Mouse (Mus musculus) spleen, adult 2 months (tissue): Measurements from ENCODE around the gene Gm2115. TPM values are rescaled to one million over a fixed set of nuclear protein-coding genes. Genes with fewer than 3 reads are reported as not detected.

Experiments
- DNase-seq, 2 experiments: peaks; one replicate each; pipeline versions ENCODE4 v3.0.0 to v3.0.0-alpha.2; 2012 to 2021; ENCODE audit warnings: low spot score in 2 of 2, low read depth in 1 of 2
- H3K27ac ChIP-seq: fragments of 200-500 bp; 2 replicates; pipeline ENCODE4 v1.5.1; 2012; ENCODE audit warnings: low read length, inconsistent platforms; ENCODE audit not compliant: insufficient read depth
- H3K27me3 ChIP-seq: fragments of 200-500 bp; 2 replicates; pipeline ENCODE4 v1.6.1; 2012; ENCODE audit warnings: mild to moderate bottlenecking, moderate library complexity, low read length, inconsistent platforms; ENCODE audit not compliant: control insufficient read depth, insufficient read depth
- H3K36me3 ChIP-seq: fragments of 200-500 bp; 2 replicates; pipeline ENCODE4 v1.6.1; 2012; ENCODE audit warnings: mild to moderate bottlenecking, low read length, inconsistent platforms; ENCODE audit not compliant: control insufficient read depth, insufficient read depth
- H3K4me1 ChIP-seq: fragments of 200-500 bp; 2 replicates; pipeline ENCODE4 v1.6.1; 2011; ENCODE audit warnings: inconsistent platforms; ENCODE audit not compliant: control insufficient read depth, insufficient read depth, insufficient read length
- H3K4me3 ChIP-seq: fragments of 200-500 bp; 2 replicates; pipeline ENCODE4 v1.5.1; 2011; ENCODE audit warnings: mild to moderate bottlenecking, inconsistent platforms; ENCODE audit not compliant: insufficient read depth, insufficient read length; ENCODE audit errors: extremely low read depth
- CTCF ChIP-seq: fragments of 200-500 bp; IDR thresholded peaks from 2 replicates; pipeline ENCODE4 v1.5.1; 2011; ENCODE audit warnings: mild to moderate bottlenecking, inconsistent platforms; ENCODE audit not compliant: insufficient read depth, insufficient read length, insufficient replicate concordance; ENCODE audit errors: extremely low read depth
- POLR2A ChIP-seq: fragments of 200-500 bp; IDR thresholded peaks from 2 replicates; pipeline ENCODE4 v1.6.1; 2011; ENCODE audit warnings: low read depth, low read length, inconsistent platforms
- WGBS: fragments of 180-500 bp; shearing (Covaris S2); methylation state at CpG from one replicate; pipeline ENCODE4 v1.1.7; 2018; 5-methylcytosine and 5-hydroxymethylcytosine counted together
- polyA plus RNA-seq: library from polyadenylated mRNA; depleted of rRNA; stranded (reverse); fragments of >200 nt; gene quantifications from 2 replicates; pipeline ENCODE4 v1.2.3, GENCODE M21; 2012

Gm2115 gene
- polyA plus RNA-seq, 1 experiment = 0.33 TPM

- Histone ChIP-seq H3K27ac (no peak overlapping the region), H3K4me1 (no peaks in the 10 kb centered on the region), H3K27me3 (no peaks in the 10 kb centered on the region), H3K36me3 (no peaks in the 10 kb centered on the region), H3K4me3 (no peak overlapping the region)
- TF ChIP-seq POLR2A = no peak
- WGBS = 95% methylated on average over 4 of the region's 4 CpGs
- DNase-seq = no peak
Observed at GRCm38 (mm10) chr7:84585086-84585485, 56.3 kb downstream of the Gm2115 start.

- 80% methylated on average over 3 of the region's 3 CpGs for WGBS
- no peak overlapping the region for H3K27ac ChIP-seq
- no peaks in the 10 kb centered on the region for H3K27me3 ChIP-seq
- no peaks in the 10 kb centered on the region for H3K4me1 ChIP-seq
- H3K4me3 ChIP-seq = no peak overlapping the region
- TF ChIP-seq POLR2A = no peak
- no peak for TF ChIP-seq CTCF
- H3K36me3 ChIP-seq = no peaks in the 10 kb centered on the region
- no peak for DNase-seq
Observed at GRCm38 (mm10) chr7:84586360-84587100, 57.8 kb downstream of the Gm2115 start.

- no peak for DNase-seq
- no peaks in the 10 kb centered on the region for H3K36me3 ChIP-seq
- no peak overlapping the region for H3K4me3 ChIP-seq
- no peak overlapping the region for H3K27ac ChIP-seq
- WGBS = 87% methylated on average over 5 of the region's 5 CpGs
- TF ChIP-seq POLR2A (no peak), CTCF (no peak)
- H3K27me3 ChIP-seq = no peaks in the 10 kb centered on the region
- H3K4me1 ChIP-seq = no peaks in the 10 kb centered on the region
Observed at GRCm38 (mm10) chr7:84587101-84587783, 58.5 kb downstream of the Gm2115 start.

- H3K27me3 ChIP-seq = no peaks in the 10 kb centered on the region
- WGBS = 85% methylated on average over 2 of the region's 2 CpGs
- H3K36me3 ChIP-seq = no peaks in the 10 kb centered on the region
- TF ChIP-seq CTCF (no peak), POLR2A (no peak)
- H3K4me1 ChIP-seq = no peaks in the 10 kb centered on the region; the same call in 1 of the 2 replicates
- H3K4me3 ChIP-seq = no peak overlapping the region
- H3K27ac ChIP-seq = no peak overlapping the region
- DNase-seq = no peak
Observed at GRCm38 (mm10) chr7:84590622-84591021, 61.9 kb downstream of the Gm2115 start.

DNA sequence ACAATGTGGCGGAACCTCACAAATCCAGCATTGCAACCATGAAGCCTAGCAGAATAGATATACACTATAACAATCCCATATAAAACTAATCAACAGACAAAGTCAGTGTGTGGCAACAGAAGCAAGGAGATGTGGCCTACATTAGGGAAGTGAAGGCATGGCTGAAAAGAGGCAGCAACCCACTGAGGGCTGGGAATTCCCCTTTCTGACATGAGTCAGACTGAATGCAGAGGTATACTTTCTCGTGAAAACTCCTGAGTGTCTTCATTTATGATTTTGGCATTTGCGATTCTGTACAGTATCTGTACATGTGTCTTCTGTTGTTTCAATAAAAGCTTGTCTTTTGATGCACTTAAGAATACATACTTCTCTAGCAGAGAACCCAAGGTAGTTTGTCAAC lies 62.6 kb downstream of the Gm2115 start:
- 57% methylated on average over 3 of the region's 3 CpGs for WGBS
- no peak overlapping the region for H3K27ac ChIP-seq
- H3K4me1 ChIP-seq = no peaks in the 10 kb centered on the region; the same call in 1 of the 2 replicates
- no peak overlapping the region for H3K4me3 ChIP-seq
- no peak for DNase-seq
- H3K36me3 ChIP-seq = no peaks in the 10 kb centered on the region
- no peaks in the 10 kb centered on the region for H3K27me3 ChIP-seq
- TF ChIP-seq CTCF = no peak
- no peak for TF ChIP-seq POLR2A

DNA sequence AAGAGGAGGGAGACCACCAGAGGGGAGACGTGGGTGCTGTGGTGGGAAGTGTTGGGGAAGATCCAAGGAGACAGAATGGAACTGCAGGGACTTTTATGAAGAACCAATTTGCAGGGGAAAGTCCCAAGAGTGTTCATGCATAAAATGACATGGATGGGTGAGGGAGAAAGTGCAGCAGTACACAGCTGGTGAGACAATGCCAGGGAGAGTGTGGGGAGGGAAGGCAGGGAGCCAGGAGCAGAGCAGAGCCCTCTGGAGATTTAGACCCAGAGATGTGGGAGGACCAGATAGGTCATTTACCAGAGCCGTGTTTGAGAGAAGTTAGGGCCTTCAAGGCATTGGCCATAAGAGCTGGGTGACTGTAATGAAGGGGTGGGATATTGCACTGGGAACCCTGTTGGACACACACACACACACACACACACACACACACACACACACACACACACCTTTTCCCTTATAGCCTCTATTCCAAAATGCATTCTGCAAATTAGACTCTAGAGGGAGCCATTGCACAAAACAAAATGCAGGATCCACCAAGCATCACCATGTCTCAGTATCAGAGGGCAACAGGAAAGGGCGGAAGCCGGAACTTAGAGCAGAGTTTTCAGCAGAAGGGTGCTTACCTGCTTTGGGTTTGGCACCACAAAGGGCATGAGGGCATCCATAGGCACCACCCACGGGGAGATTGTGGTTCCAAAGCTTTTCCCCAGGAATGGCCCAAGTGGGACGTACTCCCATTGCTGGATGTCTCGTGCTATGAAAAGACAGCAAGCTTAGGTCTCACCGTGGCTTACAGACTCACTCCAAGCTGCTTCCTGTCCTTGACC lies 65.5 kb downstream of the Gm2115 start:
- H3K27ac ChIP-seq = no peak overlapping the region
- no peaks in the 10 kb centered on the region; the same call in 1 of the 2 replicates for H3K4me1 ChIP-seq
- H3K27me3 ChIP-seq = no peaks in the 10 kb centered on the region
- no peaks in the 10 kb centered on the region for H3K36me3 ChIP-seq
- H3K4me3 ChIP-seq = no peak overlapping the region
- TF ChIP-seq CTCF (peak; percentile 41; the same call in 1 of the 2 replicates), POLR2A (no peak)
- peak; percentile 18 to 60 for DNase-seq
- WGBS = 42% methylated on average over 8 of the region's 8 CpGs

DNA sequence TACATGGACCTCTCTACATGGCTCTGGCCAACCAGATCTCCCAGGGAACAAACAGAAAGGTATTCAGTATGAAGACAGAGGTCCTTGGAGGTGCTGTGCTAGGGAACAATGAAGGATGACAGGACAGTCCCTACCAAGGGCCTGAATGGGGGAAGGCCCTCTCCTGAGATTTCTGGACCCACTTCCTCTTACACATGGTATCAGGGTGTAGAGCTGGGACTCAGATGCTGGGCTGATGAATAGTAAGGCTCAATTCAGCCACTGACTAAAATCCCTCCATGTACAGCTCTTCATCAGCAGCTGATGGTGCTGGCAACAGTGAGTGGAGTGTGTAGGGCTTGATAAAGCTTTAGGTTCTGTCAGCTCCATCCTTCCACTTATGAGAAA lies 66.2 kb downstream of the Gm2115 start:
- H3K36me3 ChIP-seq = no peaks in the 10 kb centered on the region
- no peak for DNase-seq
- H3K4me3 ChIP-seq = no peak overlapping the region
- H3K27me3 ChIP-seq = no peaks in the 10 kb centered on the region
- TF ChIP-seq POLR2A (no peak), CTCF (no peak)
- H3K27ac ChIP-seq = no peak overlapping the region
- no peaks in the 10 kb centered on the region; the same call in 1 of the 2 replicates for H3K4me1 ChIP-seq
